Mouse (Mus musculus) neural tube, embryonic 11.5 days (tissue): ENCODE data around the gene Rbfox1. TPM values are rescaled to one million over a fixed set of nuclear protein-coding genes. Genes with fewer than 3 reads are reported as not detected.
A peak's percentile ranks its signal among the peaks of the same experiment; 100 is the strongest.

Experiments used
- ATAC-seq: fragments of 200-750 bp; cut with Nextera tagmentation; 2 replicates; pipeline ENCODE4 v1.8.0; 2017; ENCODE audit warnings: moderate number of reproducible peaks, mild to moderate bottlenecking, moderate TSS enrichment, moderate library complexity; ENCODE audit not compliant: insufficient read depth, low FRiP score, low TSS enrichment
- DNase-seq: peaks from one replicate; pipeline ENCODE4 v3.0.0-alpha.2; 2015; ENCODE audit warnings: low spot score
- H3K27ac ChIP-seq: fragments of 300-500 bp; sonication (generic); 2 replicates; pipeline ENCODE4 v1.5.1; 2014; ENCODE audit warnings: low read depth, mild to moderate bottlenecking, low read length
- H3K27me3 ChIP-seq: fragments of 300-500 bp; sonication (generic); 2 replicates; pipeline ENCODE4 v1.6.1; 2014; ENCODE audit warnings: mild to moderate bottlenecking, low read length, mixed read lengths; ENCODE audit not compliant: control insufficient read depth, insufficient read depth
- H3K36me3 ChIP-seq: fragments of 300-500 bp; sonication (generic); 2 replicates; pipeline ENCODE4 v1.6.1; 2014; ENCODE audit warnings: mild to moderate bottlenecking, low read length, moderate library complexity, mixed read lengths; ENCODE audit not compliant: control insufficient read depth, insufficient read depth
- H3K4me1 ChIP-seq: fragments of 300-500 bp; sonication (generic); 2 replicates; pipeline ENCODE4 v1.6.1; 2014; ENCODE audit warnings: low read length, mixed read lengths; ENCODE audit not compliant: control insufficient read depth, insufficient read depth
- H3K4me2 ChIP-seq: fragments of 300-500 bp; sonication (generic); 2 replicates; pipeline ENCODE4 v1.6.1; 2014; ENCODE audit warnings: low read depth, mild to moderate bottlenecking, moderate library complexity
- H3K4me3 ChIP-seq: fragments of 300-500 bp; sonication (generic); 2 replicates; pipeline ENCODE4 v1.5.1; 2014; ENCODE audit warnings: low read depth, low read length
- H3K9ac ChIP-seq: fragments of 300-500 bp; sonication (generic); 2 replicates; pipeline ENCODE4 v1.6.1; 2014; ENCODE audit warnings: mild to moderate bottlenecking, low read length
- H3K9me3 ChIP-seq: fragments of 300-500 bp; sonication (generic); 2 replicates; pipeline ENCODE4 v1.6.1; 2016; ENCODE audit warnings: low read length; ENCODE audit not compliant: control insufficient read depth
- WGBS: fragments of 180-500 bp; shearing (Covaris S2); extraction: QIAGEN DNeasy Blood & Tissue Kit; methylation state at CpG from one replicate; pipeline ENCODE4 v1.1.7; 2014; 5-methylcytosine and 5-hydroxymethylcytosine counted together
- polyA plus RNA-seq: library from polyadenylated mRNA; unstranded; fragments of >200 nt; fragmentation: Nextera tagmentation; extraction: Ambion mirVana; gene quantifications from 2 replicates; pipeline ENCODE4 v1.2.1, GENCODE M21; 2014

Rbfox1 gene
- polyA plus RNA-seq, 1 experiment from 2014 or later, result 32.9 TPM

DNA sequence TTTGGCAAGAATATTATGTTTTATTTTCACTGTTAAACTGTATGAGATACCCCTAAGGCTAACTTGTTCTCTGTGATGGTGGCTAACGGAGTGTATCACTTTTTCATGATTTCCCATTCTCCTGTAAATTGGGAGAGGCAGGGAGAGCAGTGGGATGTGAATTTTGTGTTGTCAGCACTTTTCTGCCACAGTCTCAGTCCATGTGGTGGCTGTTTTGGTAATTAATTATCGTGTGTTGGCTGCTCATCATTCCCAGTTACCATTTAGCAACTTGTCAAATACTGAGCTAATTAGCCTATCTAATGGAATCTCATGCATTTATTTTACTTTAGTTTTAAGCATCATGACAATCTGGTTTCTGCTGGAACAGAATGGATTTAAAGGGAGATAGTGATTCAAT lies 773.4 kb downstream of the Rbfox1 start:
- 86% methylated on average over 2 of the region's 2 CpGs for WGBS
- no peaks in the 10 kb centered on the region for H3K36me3 ChIP-seq
- H3K4me3 ChIP-seq, result no peak overlapping the region
- ATAC-seq (no peak), DNase-seq (no peak)
- no peak overlapping the region for H3K27ac ChIP-seq
- no peaks in the 10 kb centered on the region for H3K27me3 ChIP-seq
- no peak overlapping the region for H3K4me2 ChIP-seq
- H3K4me1 ChIP-seq, result no peaks in the 10 kb centered on the region
- no peaks in the 10 kb centered on the region for H3K9me3 ChIP-seq
- no peak overlapping the region for H3K9ac ChIP-seq

DNA sequence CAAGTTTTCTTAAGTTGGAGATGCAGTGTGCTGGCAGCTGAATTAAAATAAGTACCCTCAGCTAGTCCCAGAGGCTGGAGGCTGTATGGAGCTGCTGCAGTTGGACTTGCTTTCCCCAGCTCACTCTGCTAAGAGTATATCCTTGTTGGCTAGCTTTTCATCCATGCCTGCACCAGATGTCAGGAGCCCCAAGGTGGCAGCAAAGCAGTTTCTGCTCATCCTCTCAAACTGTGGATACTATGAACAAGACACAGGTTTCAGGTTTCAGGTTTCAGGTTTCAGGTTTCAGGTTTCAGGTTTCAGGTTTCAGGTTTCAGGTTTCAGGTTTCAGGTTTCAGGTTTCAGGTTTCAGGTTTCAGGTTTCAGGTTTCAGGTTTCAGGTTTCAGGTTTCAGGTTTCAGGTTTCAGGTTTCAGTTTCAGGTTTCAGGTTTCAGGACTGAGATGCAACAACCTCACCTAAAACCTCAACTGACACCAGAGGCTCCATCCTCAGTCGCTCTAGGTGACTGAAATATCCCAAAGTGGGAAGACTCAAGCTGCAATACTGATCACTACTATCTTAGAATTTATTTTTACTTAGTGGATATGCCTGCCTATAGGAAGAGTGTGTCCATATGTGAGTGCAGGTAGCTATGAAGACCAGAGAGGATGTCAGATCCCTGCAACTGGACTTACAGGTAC lies 801.1 kb downstream of the Rbfox1 start:
- Histone ChIP-seq H3K27me3 (no peaks in the 10 kb centered on the region), H3K4me3 (no peak overlapping the region), H3K4me1 (no peaks in the 10 kb centered on the region), H3K27ac (no peak overlapping the region), H3K9ac (no peak overlapping the region), H3K36me3 (no peaks in the 10 kb centered on the region), H3K4me2 (no peak overlapping the region), H3K9me3 (no peaks in the 10 kb centered on the region)
- ATAC-seq (no peak), DNase-seq (peak; percentile 29)
- WGBS, result 88% methylated on average over 1 of the region's 1 CpGs

- Histone ChIP-seq H3K4me1 (no peaks in the 10 kb centered on the region), H3K9ac (no peak overlapping the region), H3K27ac (no peak overlapping the region), H3K4me2 (no peak overlapping the region), H3K36me3 (no peaks in the 10 kb centered on the region), H3K27me3 (no peaks in the 10 kb centered on the region), H3K9me3 (no peaks in the 10 kb centered on the region), H3K4me3 (no peak overlapping the region)
- ATAC-seq, result no peak
- no peak for DNase-seq
- WGBS, result 89% methylated on average over 5 of the region's 5 CpGs
Measured at GRCm38 (mm10) chr16:6704847-6705246, 819.7 kb downstream of the Rbfox1 start.

- Histone ChIP-seq H3K36me3 (no peaks in the 10 kb centered on the region), H3K4me1 (no peaks in the 10 kb centered on the region), H3K27ac (no peak overlapping the region), H3K9me3 (no peaks in the 10 kb centered on the region), H3K4me2 (no peak overlapping the region), H3K9ac (no peak overlapping the region), H3K4me3 (no peak overlapping the region), H3K27me3 (no peaks in the 10 kb centered on the region)
- ATAC-seq (no peak), DNase-seq (no peak)
- WGBS, result 100% methylated on average over 1 of the region's 1 CpGs
Measured at GRCm38 (mm10) chr16:6712341-6712740, 827.2 kb downstream of the Rbfox1 start.

GRCm38 (mm10) chr16:6715245-6715644 lies 830.1 kb downstream of the Rbfox1 start:
- whole genome bisulfite sequencing, result 94% methylated on average over 4 of the region's 4 CpGs
- no peak for ATAC-seq
- DNase-seq, result no peak

DNA sequence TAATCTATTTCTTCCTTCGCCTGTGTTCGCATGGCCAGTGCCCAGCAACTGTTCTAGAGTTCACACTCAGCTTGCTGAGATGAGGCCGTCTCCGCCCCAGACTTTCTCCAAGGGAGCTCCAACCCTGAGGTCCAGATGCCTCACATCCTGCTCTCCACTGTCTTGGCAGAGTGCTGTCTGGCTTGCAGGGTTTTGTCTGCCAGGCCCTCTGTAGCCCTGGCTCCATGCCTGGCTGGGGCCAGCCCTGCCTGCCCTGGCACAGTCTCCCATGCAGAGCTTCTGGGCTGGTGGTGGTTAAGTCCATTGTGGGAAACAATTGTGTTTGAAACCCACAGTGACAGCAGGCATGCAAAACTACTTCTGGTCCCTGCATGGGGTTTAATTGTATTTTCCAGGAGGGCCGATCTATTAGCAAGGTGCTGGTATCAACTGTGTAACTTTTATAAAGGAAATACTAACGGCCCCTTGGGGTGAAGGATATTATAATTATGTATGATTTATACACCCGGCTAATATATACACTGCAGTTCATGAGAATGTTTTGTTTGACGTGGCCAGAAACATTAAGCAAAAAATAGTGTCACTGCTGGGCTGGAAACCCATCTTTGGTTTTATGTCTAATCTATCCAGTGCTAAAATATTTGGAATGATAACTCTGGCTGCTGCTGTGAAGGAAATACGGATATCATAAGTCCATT lies 831.2 kb downstream of the Rbfox1 start:
- no peak overlapping the region for H3K4me2 ChIP-seq
- H3K27me3 ChIP-seq, result no peaks in the 10 kb centered on the region
- no peak for DNase-seq
- H3K9ac ChIP-seq, result no peak overlapping the region
- H3K9me3 ChIP-seq, result no peaks in the 10 kb centered on the region
- no peak overlapping the region for H3K4me3 ChIP-seq
- no peak for ATAC-seq
- H3K4me1 ChIP-seq, result no peaks in the 10 kb centered on the region
- no peak overlapping the region for H3K27ac ChIP-seq
- 90% methylated on average over 9 of the region's 9 CpGs for WGBS
- H3K36me3 ChIP-seq, result no peaks in the 10 kb centered on the region

More at GRCm38 (mm10) chr16:6715245-6715644, 830.1 kb downstream of the Rbfox1 start:
- Histone ChIP-seq H3K27ac (no peak overlapping the region), H3K9me3 (no peaks in the 10 kb centered on the region), H3K9ac (no peak overlapping the region), H3K36me3 (no peaks in the 10 kb centered on the region), H3K27me3 (no peaks in the 10 kb centered on the region), H3K4me1 (no peaks in the 10 kb centered on the region), H3K4me2 (no peak overlapping the region), H3K4me3 (no peak overlapping the region)

DNA sequence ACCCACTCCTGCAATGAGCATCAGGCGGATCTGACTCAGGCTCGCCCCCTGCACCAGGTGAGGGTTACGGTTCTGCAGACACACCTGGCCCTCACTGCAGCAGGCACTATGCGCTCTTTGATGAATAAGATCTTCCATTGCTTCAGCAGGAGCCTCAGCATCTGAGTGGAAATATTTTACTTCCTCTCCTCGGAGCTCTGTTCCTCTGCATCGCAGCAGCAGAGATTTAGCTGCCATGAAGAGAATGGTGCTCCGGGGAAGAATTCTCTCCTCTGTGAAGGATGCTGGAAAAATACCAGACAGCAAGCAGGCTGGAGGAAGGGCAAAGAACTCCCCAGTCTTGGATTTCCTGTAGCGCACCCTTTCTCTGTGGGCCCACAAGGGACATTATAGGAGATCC lies 833.9 kb downstream of the Rbfox1 start:
- Histone ChIP-seq H3K9me3 (no peaks in the 10 kb centered on the region), H3K36me3 (no peaks in the 10 kb centered on the region), H3K27me3 (no peaks in the 10 kb centered on the region), H3K4me2 (no peak overlapping the region), H3K9ac (no peak overlapping the region), H3K4me1 (no peaks in the 10 kb centered on the region), H3K27ac (no peak overlapping the region), H3K4me3 (no peak overlapping the region)
- DNase-seq (no peak), ATAC-seq (no peak)
- WGBS, result 87% methylated on average over 8 of the region's 8 CpGs

GRCm38 (mm10) chr16:6732646-6733045 lies 847.5 kb downstream of the Rbfox1 start:
- Histone ChIP-seq H3K4me3 (no peak overlapping the region), H3K27ac (no peak overlapping the region), H3K36me3 (no peaks in the 10 kb centered on the region), H3K27me3 (no peaks in the 10 kb centered on the region), H3K4me2 (no peak overlapping the region), H3K9ac (no peak overlapping the region), H3K4me1 (no peaks in the 10 kb centered on the region), H3K9me3 (no peaks in the 10 kb centered on the region)
- ATAC-seq, result no peak
- DNase-seq, result no peak
- WGBS, result 78% methylated on average over 4 of the region's 4 CpGs

DNA sequence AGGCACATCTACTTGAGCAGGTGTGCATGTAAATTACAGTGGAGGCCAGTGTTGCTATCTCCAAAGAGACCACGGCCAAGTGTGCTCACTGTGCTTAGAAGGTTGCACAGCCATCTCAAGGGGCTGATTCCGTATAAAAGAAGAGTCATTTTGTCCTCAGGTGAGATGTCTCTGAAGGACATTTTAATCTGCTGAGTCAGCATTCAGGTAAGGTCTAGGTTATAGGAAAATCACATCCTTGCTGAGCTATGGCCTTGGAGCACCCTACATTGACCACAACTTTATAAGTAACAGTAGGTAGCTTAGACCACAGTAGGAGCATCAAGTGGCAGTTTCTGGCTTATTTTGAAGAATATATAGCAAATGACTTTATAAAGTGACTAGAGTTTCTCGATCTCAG lies 848.3 kb downstream of the Rbfox1 start:
- ATAC-seq, result no peak
- no peak for DNase-seq
- Histone ChIP-seq H3K36me3 (no peaks in the 10 kb centered on the region), H3K4me1 (no peaks in the 10 kb centered on the region), H3K4me3 (no peak overlapping the region), H3K9ac (no peak overlapping the region), H3K27me3 (no peaks in the 10 kb centered on the region), H3K27ac (no peak overlapping the region), H3K9me3 (no peaks in the 10 kb centered on the region), H3K4me2 (no peak overlapping the region)
- 90% methylated on average over 3 of the region's 3 CpGs for WGBS
